Mouse (Mus musculus): ENCODE data around the gene P4hb. TPM values are rescaled to one million over a fixed set of nuclear protein-coding genes. Genes with fewer than 3 reads are reported as not detected.
"Not testable (repeated sequence)": the region's sequence is repeated elsewhere in the genome, so short reads cannot be mapped to it uniquely, and the experiment has no call there.

The P4hb gene
- polyA plus RNA-seq, 1 experiment from 2014 or later = 254 TPM

DNA sequence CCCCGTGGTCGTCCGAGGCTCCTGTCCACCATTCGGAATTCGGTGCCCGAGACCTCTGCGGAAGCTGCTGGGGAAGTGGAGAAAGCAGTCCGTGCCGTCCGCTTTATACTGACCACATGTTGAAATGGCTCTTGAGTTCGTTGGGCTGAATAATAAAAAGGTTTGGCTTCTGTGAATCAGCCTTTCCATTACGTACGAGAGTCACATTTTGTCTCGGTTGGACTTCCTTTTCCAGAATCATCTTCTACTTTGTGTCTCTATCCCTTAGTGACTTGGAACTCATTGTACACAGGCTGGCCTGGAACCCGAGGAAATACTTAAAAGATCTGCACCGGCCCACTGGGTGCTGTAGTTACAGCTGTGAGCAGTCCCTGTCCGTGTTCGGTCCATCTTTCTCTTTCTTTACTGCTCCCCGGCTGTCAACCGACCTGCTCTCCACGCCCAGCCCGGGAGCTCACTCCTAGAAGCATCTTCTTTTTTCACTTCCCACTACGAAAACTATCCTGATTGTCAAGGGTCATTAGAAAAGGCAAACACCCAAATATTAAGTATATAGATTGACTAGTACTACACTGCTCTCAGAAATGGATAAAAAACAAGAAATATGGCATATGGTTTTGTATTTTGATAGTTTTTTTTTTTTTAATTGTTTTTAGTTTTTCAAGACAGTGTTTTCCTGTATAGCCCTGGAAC is 678 bp upstream of the P4hb start:
- no peak for DNase-seq (ENCODE audit: low spot score)

DNA sequence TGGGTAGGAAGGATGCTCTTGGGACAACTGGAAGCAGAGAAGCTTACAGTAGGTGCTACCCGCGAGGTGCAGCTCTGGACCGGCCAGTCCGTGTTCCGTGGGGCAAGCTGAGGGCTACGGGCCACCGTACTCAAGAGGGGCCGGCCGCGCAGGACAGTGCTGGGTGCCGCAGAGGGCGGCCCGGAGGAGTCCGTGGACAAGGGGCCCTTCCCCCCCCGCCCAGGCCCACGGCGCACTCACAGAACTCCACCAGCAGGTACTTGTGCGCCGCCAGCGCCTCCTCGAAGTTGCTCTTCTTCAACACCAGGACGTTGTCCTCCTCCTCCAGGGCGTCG is 669 bp downstream of the P4hb start:
- no peak for DNase-seq (ENCODE audit: low spot score)

GRCm38 (mm10) chr11:120571754-120572416 is 1.2 kb downstream of the P4hb start:
- no peak for DNase-seq (ENCODE audit: low spot score)

GRCm38 (mm10) chr11:120571122-120571521 is 1.9 kb downstream of the P4hb start:
- DNase-seq (ENCODE audit: low spot score) = no peak

DNA sequence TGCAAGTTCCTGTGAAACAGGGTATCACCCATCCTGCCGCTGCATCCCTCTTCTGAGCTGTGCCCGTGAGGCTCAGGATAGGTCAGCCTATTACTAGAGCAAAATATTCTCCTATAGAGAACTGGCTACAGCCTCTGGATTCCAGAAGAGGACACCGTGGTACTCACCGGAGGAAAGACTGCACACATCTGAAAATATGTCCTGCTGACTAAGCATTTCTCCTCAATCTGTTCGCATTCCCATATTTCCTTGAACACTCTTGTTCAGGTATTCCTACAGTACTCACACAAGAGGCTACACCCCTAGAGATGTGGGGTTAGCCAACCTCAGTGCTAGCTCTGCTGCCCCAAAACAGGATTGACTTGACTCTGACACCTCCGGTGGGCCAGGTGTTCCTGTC is 4.7 kb downstream of the P4hb start:
- no peak for DNase-seq (ENCODE audit: low spot score)

- no peak for DNase-seq (ENCODE audit: low spot score)
Observed at GRCm38 (mm10) chr11:120565114-120565513, 7.9 kb downstream of the P4hb start.

- DNase-seq (ENCODE audit: low spot score) = no peak
Observed at GRCm38 (mm10) chr11:120562949-120563348, 10.1 kb downstream of the P4hb start.

- no peak for DNase-seq (ENCODE audit: low spot score)
Observed at GRCm38 (mm10) chr11:120560952-120561728, 11.9 kb downstream of the P4hb start.

DNA sequence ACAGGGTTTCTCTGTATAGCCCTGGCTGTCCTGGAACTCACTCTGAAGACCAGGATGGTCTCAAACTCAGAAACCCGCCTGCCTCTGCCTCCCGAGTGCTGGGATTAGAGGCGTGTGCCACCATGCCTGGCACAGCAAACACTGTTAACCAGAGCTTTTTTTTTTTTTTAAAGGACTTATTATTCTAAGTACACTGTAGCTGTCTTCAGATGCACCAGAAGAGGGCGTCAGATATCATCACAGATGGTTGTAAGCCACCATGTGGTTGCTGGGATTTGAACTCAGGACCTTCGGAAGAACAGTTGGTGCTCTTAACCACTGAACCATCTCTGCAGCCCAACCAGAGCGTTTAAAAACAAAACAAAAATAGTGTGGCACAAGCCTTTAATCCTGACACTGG is 14.2 kb downstream of the P4hb start:
- DNase-seq (ENCODE audit: low spot score) = not testable (repeated sequence)

- no peak for DNase-seq (ENCODE audit: low spot score)
Observed at GRCm38 (mm10) chr11:120555260-120555659, 17.8 kb downstream of the P4hb start.

GRCm38 (mm10) chr11:120554834-120555233 is 18.2 kb downstream of the P4hb start:
- DNase-seq (ENCODE audit: low spot score) = no peak

DNA sequence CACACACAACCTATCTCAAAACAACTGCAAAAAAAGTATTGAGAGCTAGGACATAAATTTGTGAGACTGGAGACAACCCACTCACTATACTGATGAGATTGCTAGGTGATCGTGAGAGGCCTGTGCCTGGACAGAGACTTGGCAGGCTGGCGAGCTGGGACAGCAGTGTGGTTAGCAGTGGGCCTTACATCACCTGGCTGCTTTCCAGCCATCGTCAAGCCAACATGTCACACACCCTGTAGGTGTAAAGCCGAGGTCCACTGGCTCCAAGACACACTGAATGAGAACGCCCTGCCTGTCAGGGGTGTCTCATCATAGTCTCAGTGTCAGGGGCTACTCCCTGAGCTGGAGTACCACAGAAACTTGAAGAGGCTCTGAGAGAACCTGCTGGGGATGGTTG is 20.3 kb downstream of the P4hb start:
- no peak for DNase-seq (ENCODE audit: low spot score)

DNA sequence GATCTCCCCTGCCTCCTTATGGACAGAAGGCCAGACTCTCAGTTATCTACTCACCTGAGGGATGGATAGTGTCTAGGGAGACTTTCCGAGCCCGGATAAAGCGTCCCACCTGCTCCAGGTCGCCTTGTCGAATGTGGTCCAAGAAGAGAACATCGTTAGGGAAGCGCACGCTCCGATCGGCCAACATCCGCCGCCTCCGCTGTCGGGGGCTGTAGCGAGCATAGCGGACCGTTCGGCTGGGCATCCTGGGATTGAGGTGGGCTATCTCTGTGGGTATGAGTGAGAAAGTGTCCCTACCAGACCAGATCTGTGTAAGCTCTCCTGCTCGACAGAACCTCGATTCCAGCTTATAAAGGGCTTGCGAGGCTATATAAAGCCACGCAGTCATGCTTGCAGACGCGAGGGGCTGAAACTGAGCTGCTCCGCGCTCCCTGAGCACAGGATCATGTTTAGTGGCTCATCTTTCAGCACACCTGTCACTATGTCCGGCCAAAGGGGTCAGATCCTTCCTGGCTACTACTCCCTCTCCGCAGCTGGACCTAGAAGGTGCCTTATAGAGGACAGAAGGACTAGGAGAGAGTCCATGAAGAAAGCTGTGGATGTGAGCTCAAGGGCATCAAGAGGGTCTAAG is 22.1 kb downstream of the P4hb start, which contains the start of gene Ppp1r27:
Ppp1r27 (minus strand) TSS at position 323 of the 631 bp plus-strand sequence.
- no peak for DNase-seq (ENCODE audit: low spot score)

DNA sequence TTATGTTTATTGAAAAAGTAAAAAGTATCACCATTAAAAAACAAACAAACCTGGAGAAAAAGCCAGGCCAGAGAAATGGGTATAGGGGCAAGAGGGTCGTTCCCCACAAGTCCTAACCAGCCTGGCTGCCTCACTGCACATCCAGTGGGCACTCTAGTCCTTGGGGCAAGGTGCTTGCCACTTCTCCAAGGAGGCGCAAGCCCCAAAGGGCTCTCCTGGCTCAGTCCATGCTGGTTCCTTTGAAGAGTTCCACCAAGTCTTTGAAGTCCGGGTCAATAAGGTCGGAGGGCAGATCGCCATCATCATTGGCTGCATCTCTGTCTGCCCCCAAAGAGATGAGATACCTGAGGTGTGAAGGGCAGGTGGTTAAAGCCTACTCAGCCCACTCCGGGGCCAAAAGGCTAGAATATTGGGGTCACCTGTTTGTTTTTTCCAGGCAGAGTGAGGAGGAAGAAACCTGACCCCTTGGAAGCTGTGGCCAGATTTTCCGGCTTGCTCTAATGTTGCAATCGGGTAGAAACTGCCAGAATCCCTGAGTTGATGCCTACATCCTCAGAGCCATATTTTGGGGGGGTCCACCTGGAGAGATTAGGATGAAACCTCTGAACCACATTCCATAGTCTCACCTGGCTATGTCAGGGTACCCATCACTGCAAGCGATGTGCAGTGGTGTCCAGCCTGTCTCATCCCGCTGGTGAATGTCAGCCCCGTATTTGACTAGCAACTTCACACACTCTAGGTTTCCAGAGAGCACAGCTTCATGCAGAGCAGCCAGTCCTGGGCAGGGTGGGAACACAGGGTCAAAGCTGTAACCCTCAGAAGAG is 22.9 kb downstream of the P4hb start:
- DNase-seq (ENCODE audit: low spot score) = no peak

DNA sequence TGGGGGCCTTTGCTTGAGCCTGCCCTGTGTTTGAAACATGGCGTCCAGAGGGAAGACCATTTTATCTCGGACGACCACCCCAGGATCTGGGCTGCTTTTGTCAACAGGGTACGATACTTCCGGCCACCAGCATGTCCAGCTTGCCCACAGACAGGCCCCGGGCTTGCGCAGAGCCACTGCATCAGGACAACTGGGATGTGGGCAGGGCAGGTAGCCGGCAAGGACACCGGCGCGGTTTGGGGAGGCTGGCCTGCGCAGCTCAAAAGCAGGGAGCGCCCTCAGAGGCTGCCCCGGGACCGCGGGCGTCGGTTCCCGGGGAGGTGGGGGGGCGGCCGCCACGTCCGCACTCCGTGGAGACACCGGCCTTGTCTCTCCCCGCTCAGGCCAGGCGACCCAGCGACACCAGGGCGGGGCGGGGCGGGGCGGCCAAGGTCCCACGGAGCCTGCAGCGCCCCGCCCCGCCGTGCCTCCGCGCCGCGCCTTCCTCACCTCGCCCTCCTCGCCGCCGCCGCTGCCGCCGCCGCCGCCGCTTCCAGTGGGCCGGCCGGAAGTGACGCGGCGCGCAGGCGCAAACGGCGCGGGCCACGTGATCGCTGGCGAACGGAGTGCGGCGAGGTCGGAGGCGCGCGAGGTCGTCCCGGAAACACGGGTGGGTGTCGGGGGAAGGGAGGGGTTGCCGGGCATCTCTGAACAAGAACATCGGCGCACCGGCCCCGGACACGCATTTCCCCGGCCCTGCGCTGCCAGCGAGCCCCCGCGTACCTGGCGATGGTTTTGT is 23.7 kb downstream of the P4hb start, which contains the start of gene Mcrip1:
Mcrip1 (minus strand) TSS at position 560 of the 778 bp plus-strand sequence.
- DNase-seq (ENCODE audit: low spot score) = peak; percentile 93

GRCm38 (mm10) chr11:120548786-120549167 is 24.3 kb downstream of the P4hb start:
- no peak for DNase-seq (ENCODE audit: low spot score)

GRCm38 (mm10) chr11:120548214-120548613 is 24.8 kb downstream of the P4hb start:
- DNase-seq (ENCODE audit: low spot score) = no peak

- peak; percentile 40 for DNase-seq (ENCODE audit: low spot score)
Observed at GRCm38 (mm10) chr11:120547469-120547868, 25.6 kb downstream of the P4hb start.

DNA sequence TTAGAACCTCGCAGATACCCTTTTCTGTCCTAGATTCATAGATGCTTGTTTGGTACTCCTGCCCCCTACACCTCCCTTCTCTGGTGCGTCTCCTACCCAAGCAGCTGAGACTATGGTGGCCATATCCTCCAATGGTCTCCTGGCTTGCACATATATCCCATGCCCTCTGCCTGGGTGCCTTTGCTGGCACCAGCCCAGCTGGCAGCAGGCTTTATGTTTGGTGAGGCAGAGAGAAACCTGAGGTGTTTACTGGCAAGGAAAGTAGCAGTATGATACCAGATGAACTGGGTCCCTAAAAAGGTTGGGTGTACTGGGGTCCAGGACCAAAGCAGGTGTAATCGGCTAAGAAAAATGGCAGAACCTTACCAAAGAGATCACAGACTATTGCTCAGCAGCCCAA is 27.1 kb downstream of the P4hb start:
- no peak for DNase-seq (ENCODE audit: low spot score)

GRCm38 (mm10) chr11:120542376-120542775 is 30.7 kb downstream of the P4hb start:
- DNase-seq (ENCODE audit: low spot score) = no peak
